Mouse (Mus musculus) heart, embryonic 13.5 days (tissue): Measurements from ENCODE around the gene Crkl. TPM values are rescaled to one million over a fixed set of nuclear protein-coding genes. Genes with fewer than 3 reads are reported as not detected.

Experiments used
- ATAC-seq: fragments of 200-750 bp; cut with Nextera tagmentation; 2 replicates; pipeline ENCODE4 v1.8.0; 2017; ENCODE audit warnings: moderate TSS enrichment; ENCODE audit not compliant: insufficient number of reproducible peaks, low FRiP score, low TSS enrichment; ENCODE audit errors: extremely low read depth
- H3K27ac ChIP-seq: fragments of 300-500 bp; sonication (generic); replicated peaks from 2 replicates; pipeline ENCODE4 v1.5.1; 2015; ENCODE audit warnings: moderate library complexity, mild to moderate bottlenecking, inconsistent platforms
- H3K27me3 ChIP-seq: fragments of 300-500 bp; sonication (generic); replicated peaks from 2 replicates; pipeline ENCODE4 v1.6.1; 2015; ENCODE audit warnings: mild to moderate bottlenecking, inconsistent platforms
- H3K36me3 ChIP-seq: fragments of 300-500 bp; sonication (generic); 2 replicates; pipeline ENCODE4 v1.6.1; 2015; ENCODE audit warnings: mild to moderate bottlenecking, inconsistent platforms
- H3K4me1 ChIP-seq: fragments of 300-500 bp; sonication (generic); 2 replicates; pipeline ENCODE4 v1.6.1; 2015; ENCODE audit warnings: inconsistent platforms
- H3K4me2 ChIP-seq: fragments of 300-500 bp; sonication (generic); 2 replicates; pipeline ENCODE4 v1.6.1; 2015; ENCODE audit warnings: inconsistent platforms, mild to moderate bottlenecking, moderate library complexity
- H3K4me3 ChIP-seq: fragments of 300-500 bp; sonication (generic); 2 replicates; pipeline ENCODE4 v1.5.1; 2015; ENCODE audit warnings: moderate library complexity, mild to moderate bottlenecking, inconsistent platforms
- H3K9ac ChIP-seq: fragments of 300-500 bp; sonication (generic); 2 replicates; pipeline ENCODE4 v1.6.1; 2015; ENCODE audit warnings: inconsistent platforms, mild to moderate bottlenecking, moderate library complexity
- H3K9me3 ChIP-seq: fragments of 300-500 bp; sonication (generic); 2 replicates; pipeline ENCODE4 v1.6.1; 2016; ENCODE audit warnings: inconsistent platforms
- WGBS: fragments of 180-500 bp; shearing (Covaris S2); methylation state at CpG from one replicate; pipeline ENCODE4 v1.1.7; 2015; ENCODE audit warnings: mixed read lengths; 5-methylcytosine and 5-hydroxymethylcytosine counted together
- polyA plus RNA-seq: library from polyadenylated mRNA; unstranded; fragments of >200 nt; fragmentation: Nextera tagmentation; extraction: Ambion mirVana; gene quantifications from 2 replicates; pipeline ENCODE4 v1.2.1, GENCODE M21; 2015

The Crkl gene
- polyA plus RNA-seq, 1 experiment from 2014 or later: 42.8 TPM

GRCm38 (mm10) chr16:17460254-17460653 lies 8.5 kb downstream of the Crkl start:
- H3K36me3 ChIP-seq: peaks cover 62% of the 10 kb centered on the region
- no peaks in the 10 kb centered on the region for H3K9me3 ChIP-seq

GRCm38 (mm10) chr16:17461596-17461995 lies 9.8 kb downstream of the Crkl start:
- Histone ChIP-seq H3K4me1 (peaks cover 40% of the 10 kb centered on the region), H3K9ac (no peak overlapping the region), H3K4me3 (no peak overlapping the region), H3K27me3 (no peaks in the 10 kb centered on the region), H3K9me3 (no peaks in the 10 kb centered on the region), H3K27ac (no peak overlapping the region), H3K4me2 (no peak overlapping the region), H3K36me3 (peaks cover 56% of the 10 kb centered on the region)
- 77% methylated on average over 1 of the region's 1 CpGs for WGBS
- no peak for ATAC-seq

More at GRCm38 (mm10) chr16:17460254-17460653, 8.5 kb downstream of the Crkl start:
- H3K4me2 ChIP-seq: no peak overlapping the region
- no peak overlapping the region for H3K4me3 ChIP-seq
- H3K27ac ChIP-seq: no peak overlapping the region
- H3K9ac ChIP-seq: no peak overlapping the region
- no peak for ATAC-seq
- H3K27me3 ChIP-seq: no peaks in the 10 kb centered on the region
- peaks cover 49% of the 10 kb centered on the region for H3K4me1 ChIP-seq
- 93% methylated on average over 4 of the region's 4 CpGs for WGBS

- Histone ChIP-seq H3K4me3 (no peak overlapping the region), H3K27me3 (no peaks in the 10 kb centered on the region), H3K9me3 (no peaks in the 10 kb centered on the region), H3K36me3 (peaks cover 41% of the 10 kb centered on the region), H3K9ac (no peak overlapping the region), H3K27ac (no peak overlapping the region), H3K4me2 (no peak overlapping the region), H3K4me1 (peaks cover 33% of the 10 kb centered on the region)
- WGBS: 81% methylated on average over 2 of the region's 2 CpGs
- no peak for ATAC-seq
These were observed 11.4 kb downstream of the Crkl start for GRCm38 (mm10) chr16:17463184-17463583.

- Histone ChIP-seq H3K4me3 (no peak overlapping the region), H3K36me3 (peaks cover 51% of the 10 kb centered on the region), H3K4me2 (no peak overlapping the region), H3K9ac (no peak overlapping the region), H3K4me1 (peaks cover 16% of the 10 kb centered on the region), H3K9me3 (no peaks in the 10 kb centered on the region), H3K27me3 (no peaks in the 10 kb centered on the region), H3K27ac (no peak overlapping the region)
- no peak for ATAC-seq
- WGBS: 83% methylated on average over 4 of the region's 4 CpGs
These were observed 15.3 kb downstream of the Crkl start for GRCm38 (mm10) chr16:17466875-17467663.

GRCm38 (mm10) chr16:17472498-17472897 lies 20.7 kb downstream of the Crkl start:
- Histone ChIP-seq H3K27ac (no peak overlapping the region), H3K4me3 (no peak overlapping the region), H3K9ac (no peak overlapping the region), H3K27me3 (no peaks in the 10 kb centered on the region), H3K36me3 (peaks cover 56% of the 10 kb centered on the region), H3K4me2 (no peak overlapping the region), H3K4me1 (peaks cover 10% of the 10 kb centered on the region), H3K9me3 (no peaks in the 10 kb centered on the region)
- WGBS: 64% methylated on average over 6 of the region's 6 CpGs
- ATAC-seq: no peak

- Histone ChIP-seq H3K27me3 (no peaks in the 10 kb centered on the region), H3K9me3 (no peaks in the 10 kb centered on the region), H3K4me3 (no peak overlapping the region), H3K4me2 (no peak overlapping the region), H3K27ac (no peak overlapping the region), H3K4me1 (peaks cover 13% of the 10 kb centered on the region), H3K36me3 (peaks cover 57% of the 10 kb centered on the region), H3K9ac (no peak overlapping the region)
- no peak for ATAC-seq
These were observed 22.3 kb downstream of the Crkl start for GRCm38 (mm10) chr16:17474091-17474490.

GRCm38 (mm10) chr16:17474761-17475160 lies 23.0 kb downstream of the Crkl start:
- Histone ChIP-seq H3K4me2 (no peak overlapping the region), H3K4me3 (no peak overlapping the region), H3K4me1 (peaks cover 13% of the 10 kb centered on the region), H3K36me3 (peaks cover 55% of the 10 kb centered on the region), H3K9ac (no peak overlapping the region), H3K27ac (no peak overlapping the region), H3K27me3 (no peaks in the 10 kb centered on the region), H3K9me3 (no peaks in the 10 kb centered on the region)
- 82% methylated on average over 2 of the region's 2 CpGs for WGBS
- ATAC-seq: no peak

GRCm38 (mm10) chr16:17475326-17475725 lies 23.5 kb downstream of the Crkl start:
- peaks cover 13% of the 10 kb centered on the region for H3K4me1 ChIP-seq
- no peaks in the 10 kb centered on the region for H3K9me3 ChIP-seq
- no peak overlapping the region for H3K4me2 ChIP-seq
- peaks cover 55% of the 10 kb centered on the region for H3K36me3 ChIP-seq
- no peaks in the 10 kb centered on the region for H3K27me3 ChIP-seq
- ATAC-seq: no peak
- no peak overlapping the region for H3K27ac ChIP-seq
- 92% methylated on average over 4 of the region's 4 CpGs for WGBS
- no peak overlapping the region for H3K4me3 ChIP-seq
- H3K9ac ChIP-seq: no peak overlapping the region

- peaks cover 3% of the 10 kb centered on the region; the same call in 1 of the 2 replicates for H3K4me1 ChIP-seq
- no peak for ATAC-seq
- no peaks in the 10 kb centered on the region for H3K9me3 ChIP-seq
- H3K9ac ChIP-seq: no peak overlapping the region
- H3K36me3 ChIP-seq: peaks cover 44% of the 10 kb centered on the region
- WGBS: 78% methylated on average over 4 of the region's 4 CpGs
- no peak overlapping the region for H3K4me2 ChIP-seq
- H3K27me3 ChIP-seq: no peaks in the 10 kb centered on the region
- no peak overlapping the region for H3K4me3 ChIP-seq
- no peak overlapping the region for H3K27ac ChIP-seq
These were observed 26.6 kb downstream of the Crkl start for GRCm38 (mm10) chr16:17478331-17478943.

GRCm38 (mm10) chr16:17481465-17481864 lies 29.7 kb downstream of the Crkl start:
- 58% methylated on average over 2 of the region's 2 CpGs for WGBS
- H3K36me3 ChIP-seq: peaks cover 66% of the 10 kb centered on the region
- no peak for ATAC-seq

GRCm38 (mm10) chr16:17486505-17486904 lies 34.7 kb downstream of the Crkl start:
- no peak overlapping the region for H3K4me3 ChIP-seq
- 10% methylated on average over 3 of the region's 3 CpGs for WGBS
- peaks cover 44% of the 10 kb centered on the region for H3K4me1 ChIP-seq
- no peaks in the 10 kb centered on the region for H3K9me3 ChIP-seq
- no peak overlapping the region for H3K4me2 ChIP-seq
- H3K27me3 ChIP-seq: peaks cover 22% of the 10 kb centered on the region
- no peak overlapping the region for H3K9ac ChIP-seq
- peak overlapping the region; percentile 53 for H3K27ac ChIP-seq
- ATAC-seq: peak; percentile 42; the same call in 1 of the 2 replicates
- H3K36me3 ChIP-seq: peaks cover 56% of the 10 kb centered on the region

More at GRCm38 (mm10) chr16:17481465-17481864, 29.7 kb downstream of the Crkl start:
- Histone ChIP-seq H3K4me1 (peaks cover 23% of the 10 kb centered on the region), H3K4me2 (no peak overlapping the region), H3K27ac (no peak overlapping the region), H3K27me3 (no peaks in the 10 kb centered on the region), H3K9me3 (no peaks in the 10 kb centered on the region), H3K9ac (no peak overlapping the region), H3K4me3 (no peak overlapping the region)
